8 mouse cellular contexts compared by ENCODE assay signal in the genomic region with DNA sequence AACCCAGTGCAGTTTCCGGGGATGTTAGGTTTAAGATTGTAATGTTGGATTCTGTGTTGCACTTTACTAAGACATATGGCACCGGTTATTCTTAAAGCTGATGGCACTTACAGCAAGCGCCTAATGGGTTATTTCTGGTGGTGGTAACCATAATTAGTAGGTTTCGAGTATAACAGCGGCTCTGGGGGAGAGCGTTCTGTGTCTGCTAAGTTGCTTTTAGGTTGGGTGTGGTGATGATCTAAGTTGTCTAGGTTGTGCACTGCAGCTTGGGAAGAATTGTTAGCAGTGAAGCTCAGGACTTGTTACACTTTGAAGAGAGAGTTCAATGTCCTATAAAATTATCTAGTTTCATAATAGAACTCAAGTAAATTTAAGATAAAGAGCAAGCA. TPM values are rescaled to one million over a fixed set of nuclear protein-coding genes. Genes with fewer than 3 reads are reported as not detected.
DNase-seq lines count a peak whose midpoint lies in the region; ATAC-seq and TF ChIP-seq lines count a peak whose summit lies in the region.

No protein-coding gene starts in this region.

- no peak for TF ChIP-seq POLR2A in liver, adult 2 months (IDR thresholded peaks at IDR 0.05; ENCODE audit: extremely low read depth, insufficient read depth, low read length)
- no peak for TF ChIP-seq POLR2A in cortical plate, adult 2 months (IDR thresholded peaks at IDR 0.05; ENCODE audit: extremely low read depth, insufficient read depth, low read length)

- H3K36me3 ChIP-seq in liver, adult 2 months (ENCODE audit: control insufficient read depth, insufficient read depth, low read length): no peaks in the 10 kb centered on the region
- H3K36me3 ChIP-seq in intestine, embryonic 14.5 days (ENCODE audit: control insufficient read depth, insufficient read depth, low read length): no peaks in the 10 kb centered on the region
- no peaks in the 10 kb centered on the region for H3K36me3 ChIP-seq in neural tube, embryonic 15.5 days

- H3K4me1 ChIP-seq in liver, adult 2 months (ENCODE audit: control insufficient read depth, insufficient read depth, low read length): peaks cover 10% of the 10 kb centered on the region
- H3K4me1 ChIP-seq in cortical plate, adult 2 months (ENCODE audit: control insufficient read depth, insufficient read depth, low read length): no peaks in the 10 kb centered on the region; the same call in 1 of the 2 replicates
- H3K4me1 ChIP-seq in intestine, embryonic 14.5 days (replicated peaks; ENCODE audit: control insufficient read depth, insufficient read depth, low read length): peaks cover 23% of the 10 kb centered on the region
- peaks cover 31% of the 10 kb centered on the region for H3K4me1 ChIP-seq in neural tube, embryonic 15.5 days

- no peaks in the 10 kb centered on the region for H3K27me3 ChIP-seq in liver, adult 2 months (ENCODE audit: control insufficient read depth, insufficient read depth, low read length)
- H3K27me3 ChIP-seq in intestine, embryonic 14.5 days (replicated peaks; ENCODE audit: control insufficient read depth, insufficient read depth, low read length): no peaks in the 10 kb centered on the region
- no peaks in the 10 kb centered on the region for H3K27me3 ChIP-seq in neural tube, embryonic 15.5 days (replicated peaks)

- H3K79me2 ChIP-seq in liver, adult 2 months (ENCODE audit: control insufficient read depth, insufficient read depth, low read length): peaks cover 24% of the 10 kb centered on the region

- no peaks in the 10 kb centered on the region for H3K9me3 ChIP-seq in intestine, embryonic 14.5 days (ENCODE audit: control insufficient read depth, low read length)
- no peaks in the 10 kb centered on the region for H3K9me3 ChIP-seq in neural tube, embryonic 15.5 days (replicated peaks)

- H3K4me2 ChIP-seq in intestine, embryonic 14.5 days (ENCODE audit: low read length): peak overlapping the region; percentile 89
- peak overlapping the region; percentile 84 for H3K4me2 ChIP-seq in neural tube, embryonic 15.5 days

- peak overlapping the region; percentile 100 for H3K9ac ChIP-seq in liver, adult 2 months (ENCODE audit: low read depth, low read length)
- peak overlapping the region; percentile 98 for H3K9ac ChIP-seq in intestine, embryonic 14.5 days (ENCODE audit: low read length)
- peak overlapping the region; percentile 91 for H3K9ac ChIP-seq in neural tube, embryonic 15.5 days (replicated peaks)

- ATAC-seq in intestine, embryonic 14.5 days (replicated peaks; ENCODE audit: low FRiP score, low TSS enrichment, low read depth): no peak
- ATAC-seq in neural tube, embryonic 15.5 days (ENCODE audit: low FRiP score): no peak

- peak; percentile 58 for DNase-seq in liver, adult 2 months (ENCODE audit: extremely low read depth, low read depth, low spot score)
- no peak for DNase-seq in liver
- no peak for DNase-seq in intestine, embryonic 14.5 days (ENCODE audit: low spot score)
- no peak for DNase-seq in thymus, postnatal 14 days
- no peak for DNase-seq in gastrocnemius, postnatal 10 days
- no peak for DNase-seq in spleen, adult 12 weeks (ENCODE audit: low spot score)

- 2% methylated on average over 6 of the region's 6 CpGs for WGBS in liver, adult 2 months
- WGBS in intestine, embryonic 14.5 days: under 1% methylated on average over 6 of the region's 6 CpGs
- 0% methylated on average over 6 of the region's 6 CpGs for WGBS in neural tube, embryonic 15.5 days

- TF ChIP-seq CTCF in liver, adult 2 months (IDR thresholded peaks at IDR 0.05; ENCODE audit: low read depth, low read length): no peak
- no peak for TF ChIP-seq CTCF in cortical plate, adult 2 months (IDR thresholded peaks at IDR 0.05; ENCODE audit: extremely low read depth, insufficient read depth, low read length)

- H3K27ac ChIP-seq in liver, adult 2 months (replicated peaks; ENCODE audit: insufficient read depth, low read depth, low read length): peak overlapping the region; percentile 95
- no peak overlapping the region for H3K27ac ChIP-seq in cortical plate, adult 2 months (ENCODE audit: insufficient read depth, low read length)
- peak overlapping the region; percentile 92 for H3K27ac ChIP-seq in intestine, embryonic 14.5 days (ENCODE audit: low read depth)
- peak overlapping the region; percentile 93 for H3K27ac ChIP-seq in neural tube, embryonic 15.5 days (replicated peaks)

- H3K4me3 ChIP-seq in liver, adult 2 months (ENCODE audit: insufficient read depth, low read depth, low read length): peak overlapping the region; percentile 97
- peak overlapping the region; percentile 95 for H3K4me3 ChIP-seq in cortical plate, adult 2 months (ENCODE audit: insufficient read depth, low read length)
- peak overlapping the region; percentile 93 for H3K4me3 ChIP-seq in intestine, embryonic 14.5 days (ENCODE audit: low read depth, low read length)
- peak overlapping the region; percentile 98 for H3K4me3 ChIP-seq in neural tube, embryonic 15.5 days (replicated peaks)

RNA-seq across cellular contexts. Expression of a gene that starts 1.4 kb away (rescaled TPM):
- total RNA-seq in liver, adult 2 months (2014; rRNA removed): 36.7 and 42.8 TPM in 2 replicates
- 12.5 and 13.6 TPM in 2 replicates for polyA plus RNA-seq in liver, adult 2 months (2012; rRNA removed)
- polyA plus RNA-seq in cortical plate, adult 2 months (2012; rRNA removed): 41.8 and 51.9 TPM in 2 replicates
- 24.1 and 29.4 TPM in 2 replicates for polyA plus RNA-seq in intestine, embryonic 14.5 days (2014; fragmentation: Nextera tagmentation; extraction: Ambion mirVana)
- 15.8 and 19.3 TPM in 2 replicates for polyA plus RNA-seq in neural tube, embryonic 15.5 days (2015; fragmentation: Nextera tagmentation; extraction: Ambion mirVana)
- total RNA-seq in gastrocnemius, postnatal 10 days (2021): 10 to 100 TPM; 24.1 to 31.7 TPM
